Mouse (Mus musculus): ENCODE measurements around the gene Col16a1.
A peak's percentile ranks its signal among the peaks of the same experiment; 100 is the strongest.

Gene Col16a1

DNA sequence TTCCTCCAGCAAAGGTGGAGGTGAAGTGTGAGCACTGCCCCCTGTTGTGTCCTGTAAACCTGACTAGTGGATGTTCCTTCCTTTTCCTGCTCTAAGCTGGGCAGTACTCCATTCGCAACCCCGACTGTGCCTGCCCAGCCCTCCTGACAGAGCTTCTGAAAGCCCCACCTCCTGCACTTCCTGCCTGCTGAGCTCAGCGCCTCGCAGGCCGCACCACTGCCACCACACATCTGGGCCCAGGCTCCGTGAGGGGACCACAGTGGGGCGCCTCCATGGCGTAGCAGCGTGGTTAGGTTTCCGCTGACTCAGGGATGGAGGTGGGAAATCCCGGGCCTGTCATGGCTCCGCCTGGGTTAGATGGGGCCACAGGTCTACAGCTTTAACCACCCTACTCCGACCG lies 2.0 kb upstream of the Col16a1 start:
- DNase-seq (ENCODE audit: low spot score) = peak; percentile 84

DNA sequence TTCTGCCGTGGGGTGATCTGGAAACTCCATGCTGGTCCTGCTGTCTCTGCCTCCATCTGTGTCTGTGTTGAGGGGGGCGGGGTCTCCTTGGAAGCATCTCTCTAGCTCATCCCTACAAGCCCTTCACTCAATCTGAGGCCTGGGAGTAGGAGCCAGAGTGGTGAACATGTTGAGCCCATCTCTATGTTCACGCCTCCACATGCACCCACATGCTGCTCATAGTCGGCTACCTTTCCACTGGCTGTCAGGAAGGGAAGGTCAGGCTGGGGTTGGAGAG lies 501 bp downstream of the Col16a1 start:
- no peak for DNase-seq (ENCODE audit: low spot score)

DNA sequence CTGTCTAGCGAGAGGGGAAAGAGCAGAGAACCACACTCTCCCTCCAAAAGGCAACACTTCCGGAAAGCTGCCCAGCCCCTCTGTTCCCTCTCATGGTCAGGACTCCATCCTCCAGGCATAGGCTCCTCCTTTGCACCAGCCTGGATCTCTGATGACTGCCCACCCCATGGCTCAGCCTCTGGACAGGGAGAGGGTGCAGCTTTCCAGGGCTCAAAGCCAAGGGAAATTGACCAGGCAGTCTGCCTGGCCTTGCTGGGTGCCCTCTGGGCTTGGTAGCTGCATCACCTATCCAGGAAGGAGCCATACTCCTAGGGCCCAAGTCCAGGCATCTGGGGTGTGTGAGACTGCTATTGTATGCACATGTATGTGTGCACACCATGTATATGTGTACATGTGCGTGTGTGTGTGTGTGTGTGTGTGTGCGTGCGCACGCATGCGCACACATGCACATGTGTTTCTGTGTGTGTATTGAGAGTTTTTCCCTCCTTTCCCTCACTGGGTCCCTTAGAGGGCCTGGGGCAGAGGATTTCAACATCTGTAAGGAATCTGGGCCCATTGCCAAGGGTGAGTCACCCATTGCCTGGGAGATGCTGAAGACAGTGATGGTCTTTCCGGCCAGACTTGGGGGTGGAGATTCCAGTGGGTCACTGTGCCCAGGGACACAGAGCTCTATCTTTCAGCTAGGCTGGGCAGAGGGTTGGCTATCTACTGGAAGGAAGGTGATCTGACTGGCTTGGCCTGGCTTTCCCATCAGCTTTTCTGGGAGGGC lies 2.6 kb downstream of the Col16a1 start:
- no peak for DNase-seq (ENCODE audit: low spot score)

DNA sequence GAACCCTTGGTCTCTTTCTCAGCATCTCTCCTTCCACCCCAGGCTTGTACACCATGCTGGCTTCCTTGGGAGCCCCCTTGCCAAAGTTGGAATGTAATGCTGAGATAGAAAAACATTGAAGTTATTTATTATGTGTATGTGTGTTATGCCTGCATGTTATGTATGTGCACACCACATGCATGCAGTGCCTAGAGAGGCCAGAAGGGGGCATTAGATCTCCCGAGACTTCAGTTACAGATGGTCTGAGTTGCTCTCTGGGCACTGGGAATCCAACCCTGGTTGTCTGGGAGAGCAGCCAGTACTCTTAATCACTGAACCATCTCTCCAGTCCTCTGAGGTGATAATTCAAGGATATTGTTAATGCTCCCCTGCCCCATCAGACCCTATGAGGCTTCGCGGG lies 4.6 kb downstream of the Col16a1 start:
- DNase-seq (ENCODE audit: low spot score) = no peak

DNA sequence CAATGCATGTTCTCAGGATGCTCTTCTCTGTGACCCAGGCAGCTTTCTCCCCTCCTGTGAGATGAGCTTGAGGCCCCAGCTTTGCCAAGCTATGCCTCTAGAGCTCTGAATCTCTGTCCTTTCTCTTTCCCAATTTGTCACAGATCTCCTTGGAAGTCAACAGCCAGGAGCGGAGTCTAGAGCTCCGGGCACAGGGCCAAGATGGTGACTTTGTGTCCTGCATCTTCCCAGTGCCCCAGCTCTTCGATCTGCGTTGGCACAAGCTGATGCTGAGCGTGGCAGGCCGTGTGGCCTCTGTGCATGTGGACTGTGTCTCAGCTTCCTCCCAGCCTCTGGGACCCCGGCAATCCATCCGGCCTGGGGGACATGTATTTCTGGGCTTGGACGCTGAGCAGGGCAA lies 5.5 kb downstream of the Col16a1 start:
- no peak for DNase-seq (ENCODE audit: low spot score)

DNA sequence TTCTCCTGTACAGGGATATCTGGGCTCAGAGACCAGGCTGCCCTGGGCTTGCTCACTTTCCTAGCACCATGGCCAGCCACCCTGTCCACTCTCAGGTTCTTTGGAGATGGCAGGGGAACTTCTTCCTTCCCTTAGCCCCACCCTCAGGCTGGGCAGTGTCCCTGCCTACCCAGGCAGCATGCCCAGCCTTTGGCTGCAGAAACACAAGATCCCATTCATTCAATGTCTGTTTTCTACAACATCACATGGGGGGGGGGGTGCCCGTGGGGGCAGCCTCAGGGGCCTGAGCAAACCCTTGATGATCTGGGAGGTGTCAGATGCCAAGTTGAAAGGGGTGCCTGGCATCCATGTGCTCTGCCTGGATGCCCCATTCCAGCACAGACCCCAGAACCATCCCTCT lies 7.1 kb downstream of the Col16a1 start:
- DNase-seq (ENCODE audit: low spot score) = no peak

DNA sequence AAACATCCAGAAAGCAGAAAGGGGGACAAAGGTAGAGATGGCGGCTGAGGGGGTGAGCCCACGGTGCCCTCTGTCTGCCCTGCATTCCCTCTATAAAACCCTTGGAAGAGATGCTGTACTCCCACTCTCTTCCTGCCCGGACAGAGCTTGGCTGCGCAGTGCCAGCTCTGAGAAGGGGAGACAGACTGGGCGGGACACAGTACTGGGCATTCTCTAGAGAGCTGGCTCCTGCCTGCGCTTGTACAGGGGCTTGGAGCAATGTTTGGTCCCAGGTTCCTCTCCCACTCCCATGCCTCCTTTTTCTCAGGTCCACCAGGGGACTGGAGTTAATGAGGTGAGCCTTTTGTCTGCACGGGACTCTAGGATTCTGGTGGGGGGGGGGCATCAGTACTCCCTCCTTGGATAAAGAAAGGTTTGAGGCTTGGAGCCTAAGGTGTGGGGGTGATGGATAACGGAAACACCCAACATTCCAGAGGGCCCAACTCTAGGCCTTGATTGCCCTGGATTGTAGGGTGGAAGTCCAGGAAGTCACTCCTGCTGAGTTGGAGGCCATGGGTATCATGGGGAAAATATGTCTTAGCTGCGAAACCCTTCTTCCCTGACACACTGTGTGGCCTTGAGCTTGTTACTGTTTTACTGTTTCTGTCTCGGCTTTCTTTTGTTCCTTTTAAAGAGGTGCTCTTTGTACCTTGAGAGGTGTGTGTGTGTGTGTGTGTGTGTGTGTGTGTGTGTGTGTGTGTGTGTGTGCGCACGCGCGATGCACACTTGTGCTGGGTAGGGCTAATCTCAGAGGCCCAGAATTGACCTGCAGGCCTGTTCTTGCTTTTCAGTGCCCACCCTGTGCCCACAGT lies 7.7 kb downstream of the Col16a1 start:
- no peak for DNase-seq (ENCODE audit: low spot score)

DNA sequence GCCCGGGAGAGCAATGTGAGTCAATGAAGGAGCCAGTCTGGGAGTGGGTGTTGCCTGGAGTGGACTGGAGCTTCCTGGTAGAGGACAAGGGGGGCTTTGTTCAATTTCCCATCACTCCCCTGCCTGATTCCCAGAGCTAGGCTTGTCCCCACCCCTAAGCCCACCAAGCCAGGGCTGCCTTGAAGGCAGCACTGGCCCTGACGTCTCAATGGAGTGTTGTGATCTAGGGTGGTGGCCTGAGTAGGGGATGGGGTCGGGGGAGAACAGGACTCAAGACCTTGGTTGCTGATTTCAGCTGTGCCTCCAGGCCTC lies 8.3 kb downstream of the Col16a1 start:
- DNase-seq (ENCODE audit: low spot score) = no peak

DNA sequence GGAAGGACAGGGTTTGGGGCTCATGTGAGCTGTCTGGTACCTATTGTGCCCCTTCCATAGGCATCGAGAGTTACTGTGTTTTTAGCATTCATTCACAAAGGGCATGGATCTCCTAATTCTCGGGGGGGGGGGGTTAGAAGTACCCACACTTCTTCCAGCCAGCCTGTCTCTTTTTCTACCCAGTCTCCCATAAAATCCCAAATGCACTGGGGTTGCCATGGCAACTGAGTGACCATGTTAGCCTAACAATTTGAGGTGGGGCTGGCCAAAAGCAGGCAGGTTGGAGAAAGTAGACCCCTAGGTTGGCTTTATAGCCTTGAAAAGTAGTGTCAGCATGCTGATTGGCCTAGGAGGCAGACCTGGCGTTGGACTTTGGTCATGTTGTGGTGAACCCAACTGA lies 8.8 kb downstream of the Col16a1 start:
- no peak for DNase-seq (ENCODE audit: low spot score)

DNA sequence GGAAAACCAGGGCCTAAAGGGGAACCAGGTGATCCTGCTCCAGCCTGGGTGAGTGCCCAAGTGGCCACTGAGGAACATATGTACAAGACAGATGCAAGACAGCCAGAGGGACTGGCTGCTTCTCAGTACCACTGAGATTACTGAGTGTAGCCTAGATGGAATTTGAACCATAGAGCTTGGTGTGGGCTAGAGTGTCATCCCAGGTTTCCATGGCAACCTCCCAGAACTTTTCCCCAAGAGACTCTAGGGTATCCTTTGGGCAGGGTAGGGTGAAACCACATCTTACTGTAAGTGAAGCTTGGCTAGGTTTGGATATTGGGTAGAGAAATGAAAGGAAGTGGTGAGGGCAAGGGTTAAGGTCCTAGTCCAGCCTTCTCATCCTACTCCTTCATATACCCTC lies 13.3 kb downstream of the Col16a1 start:
- no peak for DNase-seq (ENCODE audit: low spot score)

DNA sequence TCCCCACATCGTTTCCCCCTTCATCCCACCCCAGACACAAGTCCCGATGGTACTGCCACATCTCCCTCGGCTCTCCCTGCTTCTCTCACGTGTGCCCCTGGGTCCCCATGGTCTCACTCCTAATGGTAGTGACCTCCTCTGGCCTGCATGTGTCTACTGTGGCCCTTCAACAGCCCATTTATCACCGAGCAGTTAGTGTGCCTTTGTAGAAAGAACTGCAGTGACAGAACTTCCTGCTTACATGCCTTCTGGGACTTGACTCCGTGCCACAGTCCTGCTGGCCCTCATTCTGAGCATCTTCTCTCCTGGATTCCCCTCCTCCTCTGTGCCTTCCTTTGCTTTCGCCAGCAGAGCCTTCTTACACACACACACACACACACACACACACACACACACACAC lies 15.6 kb downstream of the Col16a1 start:
- DNase-seq (ENCODE audit: low spot score) = no peak

DNA sequence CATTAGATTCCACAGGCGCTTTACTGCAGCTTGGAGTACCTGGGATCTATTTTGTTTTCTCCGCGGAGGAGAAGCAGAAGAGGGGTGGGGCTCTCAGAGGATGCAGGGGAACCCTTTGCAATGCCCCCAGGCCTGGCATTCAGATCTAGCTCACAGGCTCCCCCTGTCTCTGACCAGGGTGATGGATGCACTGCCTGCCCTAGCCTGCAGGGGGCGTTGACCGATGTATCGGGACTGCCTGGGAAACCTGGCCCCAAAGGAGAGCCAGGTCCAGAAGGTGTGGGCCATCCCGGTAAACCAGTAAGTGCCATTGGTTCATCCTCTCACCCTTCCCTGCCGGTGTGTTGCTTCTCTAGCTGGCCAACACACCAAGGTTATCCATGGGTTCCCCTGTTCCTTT lies 19.2 kb downstream of the Col16a1 start:
- peak; percentile 18 for DNase-seq (ENCODE audit: low spot score)

DNA sequence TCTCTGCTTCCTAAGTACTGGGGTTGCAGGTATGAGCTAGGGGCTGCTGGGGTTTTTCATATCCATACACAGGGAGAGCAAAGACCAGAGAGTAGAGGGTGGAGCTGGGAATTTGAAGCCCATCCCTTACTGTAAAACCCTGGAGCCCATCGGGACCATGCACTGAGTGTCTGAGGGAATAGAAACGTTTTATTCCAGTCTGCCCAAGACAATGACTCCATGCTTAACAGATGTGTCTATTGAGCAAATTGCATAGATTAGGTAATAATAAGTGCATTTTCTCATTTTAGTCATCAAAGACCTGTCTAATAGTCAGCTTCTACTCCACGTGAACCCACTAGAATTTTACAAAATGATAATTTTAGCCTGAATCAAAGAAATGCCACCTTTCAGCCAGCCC lies 22.9 kb downstream of the Col16a1 start:
- DNase-seq (ENCODE audit: low spot score) = no peak

DNA sequence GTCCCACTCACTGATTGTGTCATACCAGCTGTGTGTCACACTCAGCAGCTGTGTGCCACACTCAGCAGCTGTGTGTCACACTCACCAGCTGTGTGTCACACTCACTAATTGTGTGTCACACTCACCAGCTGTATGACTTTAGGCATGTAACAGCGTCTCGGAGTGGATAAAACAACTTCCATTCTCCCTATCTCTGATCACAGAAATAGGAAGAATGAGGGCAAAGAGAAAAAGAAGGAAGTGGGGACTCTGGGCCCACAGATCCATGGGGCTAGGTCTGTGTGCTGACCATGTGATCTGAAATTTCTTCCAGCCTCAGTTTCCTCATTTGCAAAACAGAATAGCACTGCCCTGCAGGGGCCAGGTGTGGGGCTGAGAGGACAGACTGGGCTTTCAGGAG lies 24.1 kb downstream of the Col16a1 start:
- no peak for DNase-seq (ENCODE audit: low spot score)

DNA sequence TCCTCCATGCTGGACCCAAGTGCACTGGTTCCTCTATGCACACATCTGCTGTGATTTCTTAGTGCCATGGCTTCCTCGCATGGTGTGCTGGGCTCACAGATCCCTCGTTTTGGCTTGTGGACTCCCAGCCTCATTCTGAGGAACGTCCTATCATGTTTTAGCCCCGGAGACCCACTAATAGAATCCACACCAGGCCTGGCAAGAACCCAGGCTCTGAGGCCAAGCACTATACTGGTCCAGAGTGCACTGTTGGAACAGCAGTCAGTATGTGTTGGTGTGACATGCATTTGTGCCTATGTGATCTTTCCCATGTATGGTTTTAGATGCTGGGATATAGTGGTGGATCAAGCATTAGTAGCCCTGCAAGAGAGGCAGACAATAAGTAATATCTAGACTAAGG lies 25.7 kb downstream of the Col16a1 start:
- DNase-seq (ENCODE audit: low spot score) = no peak

DNA sequence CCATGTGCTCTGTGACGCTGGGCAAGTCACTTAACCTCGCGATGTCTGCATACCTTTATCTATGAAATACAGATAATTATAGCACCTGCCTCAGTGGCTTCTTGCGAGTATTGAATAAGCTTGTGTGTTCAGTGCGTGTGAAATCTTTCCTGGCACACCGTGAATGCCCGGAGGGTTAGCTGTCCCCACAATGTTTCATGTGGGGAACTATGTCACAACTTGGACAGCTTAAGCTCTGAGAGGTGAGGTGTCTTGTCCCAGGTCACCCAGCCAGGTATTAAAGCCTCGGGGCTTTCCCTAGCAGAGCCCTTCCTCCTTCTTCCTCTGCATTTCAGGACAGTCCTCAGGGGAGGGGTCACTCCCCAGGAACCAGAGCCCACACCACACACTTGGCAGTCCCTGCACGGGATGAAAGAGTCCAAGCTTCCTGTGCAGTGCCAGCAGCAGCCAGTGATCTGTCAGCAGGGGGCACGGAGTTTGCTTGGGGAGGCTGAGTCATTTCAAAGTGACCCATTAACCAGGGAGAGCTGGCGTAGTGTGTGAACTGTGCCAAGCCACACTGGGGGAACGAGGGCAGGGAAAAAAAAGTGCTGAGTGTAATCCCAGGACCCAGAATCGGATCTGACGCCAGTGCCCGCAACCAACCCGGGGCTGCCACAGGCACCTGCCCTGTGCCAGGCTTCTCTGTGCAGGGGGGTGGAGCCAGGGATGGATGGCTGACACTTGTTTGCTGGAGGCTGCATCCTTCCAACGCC lies 27.3 kb downstream of the Col16a1 start:
- DNase-seq (ENCODE audit: low spot score) = no peak

DNA sequence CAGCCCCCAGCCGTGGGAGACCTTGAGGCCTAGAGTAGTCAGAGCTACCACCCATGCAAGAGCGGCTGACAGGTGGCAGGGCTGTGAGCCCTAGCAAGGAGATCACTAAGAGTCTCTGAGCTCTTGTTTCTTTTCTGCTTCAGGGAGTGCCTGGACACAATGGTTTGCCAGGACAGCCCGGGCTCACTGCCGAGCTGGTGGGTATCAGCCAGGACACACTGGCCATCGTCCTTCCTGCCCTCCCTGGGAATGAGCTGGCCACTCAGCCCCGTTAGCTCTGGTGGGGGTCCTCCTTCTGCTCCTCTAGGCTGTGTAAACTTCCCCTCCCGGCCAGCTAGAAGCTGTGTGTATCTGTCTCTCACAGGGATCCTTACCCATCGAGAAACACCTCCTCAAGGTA lies 29.2 kb downstream of the Col16a1 start:
- DNase-seq (ENCODE audit: low spot score) = no peak

DNA sequence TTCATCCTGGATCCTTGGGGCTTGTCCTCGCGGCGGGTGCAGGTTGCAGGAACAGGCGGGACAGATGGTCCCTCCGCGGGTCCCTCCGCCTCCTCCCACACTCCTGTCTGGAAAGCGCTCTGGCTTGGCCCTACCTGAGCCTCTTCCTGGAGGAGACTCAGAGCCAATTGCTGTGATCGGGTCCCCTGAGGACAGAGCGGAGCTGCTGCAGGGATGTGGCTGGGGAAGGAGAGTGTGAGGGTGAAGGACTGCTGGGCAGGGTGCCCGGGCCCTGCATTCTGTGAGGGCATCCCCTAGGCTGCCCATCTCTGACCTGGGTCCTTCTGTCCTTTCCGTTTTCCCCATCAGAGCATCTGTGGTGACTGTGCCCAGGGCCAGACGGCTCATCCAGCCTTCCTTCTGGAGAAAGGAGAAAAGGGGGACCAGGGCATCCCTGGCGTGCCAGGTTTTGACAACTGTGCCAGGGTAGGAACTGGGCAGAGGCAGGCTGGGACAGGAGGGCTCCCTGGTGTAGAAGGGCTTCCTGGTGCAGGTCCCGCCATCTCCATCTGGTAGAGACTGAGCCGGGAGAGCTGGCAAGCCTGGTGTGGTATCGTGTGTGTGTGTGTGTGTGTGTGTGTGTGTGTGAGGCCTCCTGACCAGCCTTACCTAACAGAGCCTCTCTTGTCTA lies 31.3 kb downstream of the Col16a1 start:
- no peak for DNase-seq (ENCODE audit: low spot score)

DNA sequence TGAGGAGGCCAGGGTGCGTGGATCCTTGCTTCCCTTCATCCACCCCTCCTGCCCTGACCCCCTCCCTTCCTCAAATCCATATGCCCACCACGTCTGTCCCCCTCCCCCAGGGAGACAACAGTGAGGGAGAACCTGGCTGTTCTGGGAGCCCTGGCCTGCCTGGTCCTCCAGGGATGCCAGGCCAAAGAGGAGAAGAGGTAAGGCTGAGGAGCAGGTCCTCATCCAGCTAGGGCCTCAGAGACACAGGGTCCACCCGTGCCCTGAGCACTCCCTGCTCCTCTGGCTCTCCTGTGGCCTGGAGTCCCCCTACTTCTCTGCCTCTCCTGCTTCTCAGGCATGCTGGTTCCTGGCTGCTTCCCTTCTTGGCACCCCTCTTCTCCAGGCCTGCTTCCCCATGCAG lies 31.9 kb downstream of the Col16a1 start:
- DNase-seq (ENCODE audit: low spot score) = no peak

DNA sequence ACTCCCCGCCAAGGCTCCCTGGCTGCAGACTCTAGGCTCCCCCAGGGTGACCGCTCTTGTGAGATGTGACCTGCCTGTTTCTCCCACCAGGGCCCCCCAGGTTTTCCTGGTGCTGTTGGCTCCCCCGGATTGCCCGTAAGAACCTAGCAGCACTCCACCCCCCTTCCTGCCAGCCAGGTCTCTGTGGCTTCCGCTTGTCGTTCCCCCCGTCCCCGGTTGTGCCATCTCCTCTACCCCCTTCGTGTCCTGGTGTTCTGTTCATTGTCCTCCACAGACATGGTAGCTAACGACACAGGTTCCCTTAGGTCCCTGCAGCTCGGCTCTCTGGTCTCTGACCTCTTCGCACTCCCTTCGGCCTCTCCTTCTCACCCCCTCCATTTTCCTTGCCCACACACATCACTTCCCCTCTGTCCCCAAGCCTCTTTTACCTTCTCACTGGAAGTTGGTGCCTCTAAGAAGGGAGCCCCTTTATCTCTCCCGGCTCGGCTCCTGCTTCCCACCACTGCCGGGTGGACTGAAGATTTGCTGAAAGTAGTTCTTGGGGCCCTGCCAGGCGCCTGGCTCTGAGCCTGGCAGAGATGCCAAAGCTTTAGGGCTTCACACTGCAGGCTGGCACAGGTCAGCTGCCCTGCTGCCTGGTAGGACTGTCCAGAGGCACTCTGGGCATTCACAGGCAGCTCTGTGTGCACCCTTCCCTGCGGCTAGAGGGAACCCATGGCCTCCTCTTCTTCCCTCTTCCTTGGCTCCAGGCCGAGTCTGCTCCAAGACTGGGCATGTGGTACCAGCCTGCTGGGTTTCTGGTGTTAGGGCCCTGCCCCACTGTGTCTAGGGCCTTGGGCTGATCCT lies 33.9 kb downstream of the Col16a1 start:
- DNase-seq (ENCODE audit: low spot score) = no peak

DNA sequence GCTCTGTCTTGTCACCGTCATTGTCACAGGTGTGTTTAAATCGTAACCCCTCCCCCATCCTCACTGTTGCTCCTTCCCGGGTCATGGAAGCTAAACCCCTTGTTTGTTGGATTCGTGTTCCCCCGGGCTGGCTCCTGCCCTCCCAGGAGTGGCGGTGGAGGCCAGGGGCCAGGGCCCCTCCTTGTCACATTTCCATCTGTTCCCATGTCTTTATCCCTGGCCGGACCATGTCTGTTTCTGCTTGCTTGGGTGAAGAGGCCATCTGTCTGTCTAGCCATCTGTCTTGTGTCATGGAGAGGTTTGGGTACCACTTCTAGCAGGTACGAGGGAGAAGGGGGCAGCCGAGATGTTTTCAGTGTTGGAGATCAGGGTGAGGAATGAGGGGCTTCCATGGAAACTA lies 34.6 kb downstream of the Col16a1 start:
- DNase-seq (ENCODE audit: low spot score) = no peak

Measured in T-cell, adult 2 months (primary cell).